Mouse (Mus musculus) thymus, adult 2 months (tissue): ENCODE measurements around the gene Abcc1.

Experiments used
- CTCF ChIP-seq: fragments of 200-500 bp; IDR thresholded peaks from 2 replicates; pipeline ENCODE4 v1.5.1; 2012; ENCODE audit warnings: mild to moderate bottlenecking, control low read depth, low read length, moderate library complexity, borderline replicate concordance; ENCODE audit not compliant: control insufficient read depth, poor library complexity, insufficient read depth; ENCODE audit errors: extremely low read depth
- POLR2A ChIP-seq: fragments of 200-500 bp; IDR thresholded peaks from 2 replicates; pipeline ENCODE4 v1.6.1; 2012; ENCODE audit warnings: mild to moderate bottlenecking, low read length, control low read depth, moderate library complexity; ENCODE audit not compliant: control insufficient read depth, poor library complexity, insufficient read depth; ENCODE audit errors: extremely low read depth

DNA sequence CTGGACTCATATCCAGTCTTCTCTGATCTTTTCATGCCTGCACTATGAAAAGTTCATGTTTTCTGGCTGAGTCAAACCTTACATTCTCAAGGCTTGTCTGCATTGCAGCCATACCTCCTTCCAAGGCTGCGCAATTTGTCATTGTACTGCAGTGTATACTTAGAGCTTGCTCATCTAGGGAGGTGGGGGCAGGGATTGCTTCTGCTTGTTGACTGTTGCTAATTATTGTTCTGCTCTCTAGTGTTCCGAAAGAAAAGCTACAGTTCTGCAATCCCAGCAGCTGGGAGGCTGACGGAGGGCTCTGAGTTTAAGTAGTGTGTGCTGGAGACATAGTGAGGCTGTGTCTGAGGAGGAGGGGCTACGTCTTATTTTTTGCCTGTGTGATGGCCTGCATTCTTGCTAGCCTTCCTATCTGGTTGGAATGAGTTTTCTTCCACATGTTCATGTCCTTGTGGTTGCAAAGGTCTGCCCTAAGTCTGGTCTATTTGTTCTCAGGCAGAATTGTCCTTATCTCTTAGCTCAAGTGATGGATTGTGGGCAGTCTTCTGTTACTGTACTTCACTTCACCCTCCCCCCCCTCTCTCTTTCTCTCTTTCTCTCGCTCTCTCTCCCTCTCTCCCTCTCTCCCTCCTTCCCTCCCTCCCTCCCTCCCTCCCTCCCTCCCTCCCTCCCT lies 90.2 kb downstream of the Abcc1 start:
- TF ChIP-seq POLR2A, result no peak
- no peak for TF ChIP-seq CTCF
